Mouse (Mus musculus): ENCODE measurements at regions not wholly inside any gene's neighbourhood (a gene's known extent, or its start where the extent isn't known, plus 50 kb on each side); places are given as distances from the start of the nearest gene placed in this dataset.

- Histone ChIP-seq H3K27ac (no peak overlapping the region), H3K9ac (replicated peaks) (no peak overlapping the region), H3K27me3 (ENCODE audit: control insufficient read depth, insufficient read depth, low read length) (no peaks in the 10 kb centered on the region), H3K36me3 (replicated peaks; ENCODE audit: control insufficient read depth, insufficient read depth, low read depth) (no peaks in the 10 kb centered on the region), H3K9me3 (ENCODE audit: control insufficient read depth, low read length) (no peaks in the 10 kb centered on the region), H3K4me1 (replicated peaks; ENCODE audit: control insufficient read depth in 2 of 2, insufficient read depth in 2 of 2, low read length in 1 of 2) (0 out of 4 replicates have a peak, but pooled peaks cover 0 to 2% of the 10 kb centered on the region in 2 experiments), H3K4me2 (ENCODE audit: low read depth) (no peak overlapping the region), H3K4me3 (ENCODE audit: insufficient read depth in 1 of 2, low read depth in 2 of 2, low read length in 2 of 2) (no peak overlapping the region)
- no peak for DNase-seq (ENCODE audit: low read depth in 3 of 3, low spot score in 3 of 3)
- no peak for TF ChIP-seq EP300 (IDR thresholded peaks at IDR 0.05; ENCODE audit: low read depth)
- TF ChIP-seq CTCF (IDR thresholded peaks at IDR 0.05; ENCODE audit: low read depth): no peak
- WGBS (ENCODE audit: insufficient replicate concordance): 60% methylated on average over 4 of the region's 4 CpGs
- ATAC-seq (ENCODE audit: insufficient read depth): no peak
Measured at GRCm38 (mm10) chr9:47405547-47405946, 124.4 kb upstream of the Cadm1 start.

- no peak overlapping the region for H3K9ac ChIP-seq (replicated peaks)
- DNase-seq (ENCODE audit: low read depth in 3 of 3, low spot score in 3 of 3) (no peak), ATAC-seq (ENCODE audit: insufficient read depth) (no peak)
- H3K4me2 ChIP-seq (ENCODE audit: low read depth): no peak overlapping the region
- H3K36me3 ChIP-seq (replicated peaks; ENCODE audit: control insufficient read depth, insufficient read depth, low read depth): no peaks in the 10 kb centered on the region
- WGBS (ENCODE audit: insufficient replicate concordance): 48% methylated on average over 7 of the region's 7 CpGs
- no peaks in the 10 kb centered on the region for H3K9me3 ChIP-seq (ENCODE audit: control insufficient read depth, low read length)
- H3K4me3 ChIP-seq (ENCODE audit: insufficient read depth in 1 of 2, low read depth in 2 of 2, low read length in 2 of 2): no peak overlapping the region
- no peak overlapping the region for H3K27ac ChIP-seq
- TF ChIP-seq CTCF (IDR thresholded peaks at IDR 0.05; ENCODE audit: low read depth): no peak
- TF ChIP-seq EP300 (IDR thresholded peaks at IDR 0.05; ENCODE audit: low read depth): no peak
- no peaks in the 10 kb centered on the region for H3K27me3 ChIP-seq (ENCODE audit: control insufficient read depth, insufficient read depth, low read length)
- H3K4me1 ChIP-seq (replicated peaks; ENCODE audit: control insufficient read depth in 2 of 2, insufficient read depth in 2 of 2, low read length in 1 of 2): no peaks in the 10 kb centered on the region
Measured at GRCm38 (mm10) chr9:47407007-47407670, 122.8 kb upstream of the Cadm1 start.

- Histone ChIP-seq H3K4me3 (ENCODE audit: insufficient read depth in 1 of 2, low read depth in 2 of 2, low read length in 2 of 2) (no peak overlapping the region), H3K27ac (no peak overlapping the region), H3K27me3 (ENCODE audit: control insufficient read depth, insufficient read depth, low read length) (no peaks in the 10 kb centered on the region), H3K4me2 (ENCODE audit: low read depth) (no peak overlapping the region), H3K9me3 (ENCODE audit: control insufficient read depth, low read length) (no peaks in the 10 kb centered on the region), H3K4me1 (replicated peaks; ENCODE audit: control insufficient read depth in 2 of 2, insufficient read depth in 2 of 2, low read length in 1 of 2) (no peaks in the 10 kb centered on the region), H3K9ac (replicated peaks) (no peak overlapping the region), H3K36me3 (replicated peaks; ENCODE audit: control insufficient read depth, insufficient read depth, low read depth) (no peaks in the 10 kb centered on the region)
- 28% methylated on average over 4 of the region's 4 CpGs for WGBS (ENCODE audit: insufficient replicate concordance)
- ATAC-seq (ENCODE audit: insufficient read depth) (no peak), DNase-seq (ENCODE audit: low read depth in 3 of 3, low spot score in 3 of 3) (no peak)
- no peak for TF ChIP-seq CTCF (IDR thresholded peaks at IDR 0.05; ENCODE audit: low read depth)
- TF ChIP-seq EP300 (IDR thresholded peaks at IDR 0.05; ENCODE audit: low read depth): no peak
Measured at GRCm38 (mm10) chr9:47408061-47408460, 121.9 kb upstream of the Cadm1 start.

GRCm38 (mm10) chr9:47409579-47409978 lies 120.4 kb upstream of the Cadm1 start:
- no peak overlapping the region for H3K9ac ChIP-seq (replicated peaks)
- no peak for TF ChIP-seq CTCF (IDR thresholded peaks at IDR 0.05; ENCODE audit: low read depth)
- no peak for TF ChIP-seq EP300 (IDR thresholded peaks at IDR 0.05; ENCODE audit: low read depth)
- 67% methylated on average over 6 of the region's 6 CpGs for WGBS (ENCODE audit: insufficient replicate concordance)
- no peak overlapping the region for H3K4me3 ChIP-seq (ENCODE audit: insufficient read depth in 1 of 2, low read depth in 2 of 2, low read length in 2 of 2)
- DNase-seq (ENCODE audit: low read depth in 3 of 3, low spot score in 3 of 3) (no peak), ATAC-seq (ENCODE audit: insufficient read depth) (no peak)
- H3K27me3 ChIP-seq (ENCODE audit: control insufficient read depth, insufficient read depth, low read length): no peaks in the 10 kb centered on the region
- H3K4me2 ChIP-seq (ENCODE audit: low read depth): no peak overlapping the region
- no peaks in the 10 kb centered on the region for H3K9me3 ChIP-seq (ENCODE audit: control insufficient read depth, low read length)
- no peaks in the 10 kb centered on the region for H3K36me3 ChIP-seq (replicated peaks; ENCODE audit: control insufficient read depth, insufficient read depth, low read depth)
- H3K4me1 ChIP-seq (replicated peaks; ENCODE audit: control insufficient read depth in 2 of 2, insufficient read depth in 2 of 2, low read length in 1 of 2): no peaks in the 10 kb centered on the region
- no peak overlapping the region for H3K27ac ChIP-seq

- 77% methylated on average over 2 of the region's 2 CpGs for WGBS (ENCODE audit: insufficient replicate concordance)
- TF ChIP-seq EP300 (IDR thresholded peaks at IDR 0.05; ENCODE audit: low read depth) (no peak), CTCF (IDR thresholded peaks at IDR 0.05; ENCODE audit: low read depth) (no peak)
- Histone ChIP-seq H3K27me3 (ENCODE audit: control insufficient read depth, insufficient read depth, low read length) (no peaks in the 10 kb centered on the region), H3K4me1 (replicated peaks; ENCODE audit: control insufficient read depth in 2 of 2, insufficient read depth in 2 of 2, low read length in 1 of 2) (no peaks in the 10 kb centered on the region), H3K4me2 (ENCODE audit: low read depth) (no peak overlapping the region), H3K9ac (replicated peaks) (no peak overlapping the region), H3K27ac (no peak overlapping the region), H3K36me3 (replicated peaks; ENCODE audit: control insufficient read depth, insufficient read depth, low read depth) (no peaks in the 10 kb centered on the region), H3K4me3 (ENCODE audit: insufficient read depth in 1 of 2, low read depth in 2 of 2, low read length in 2 of 2) (no peak overlapping the region), H3K9me3 (ENCODE audit: control insufficient read depth, low read length) (no peaks in the 10 kb centered on the region)
- ATAC-seq (ENCODE audit: insufficient read depth): no peak
- no peak for DNase-seq (ENCODE audit: low read depth in 3 of 3, low spot score in 3 of 3)
Measured at GRCm38 (mm10) chr9:47412786-47413185, 117.2 kb upstream of the Cadm1 start.
